Comparison of ENCODE assay signal across 18 mouse cellular contexts in genomic region chr15:81845033-81845625, GRCm38 (mm10). TPM values are rescaled to one million over a fixed set of nuclear protein-coding genes. Genes with fewer than 3 reads are reported as not detected.
DNase-seq lines count a peak whose midpoint lies in the region; ATAC-seq and TF ChIP-seq lines count a peak whose summit lies in the region.
"Had no signal": no experiment of that assay in that cellular context is flagged by ENCODE, and none has a peak within 500 bp of the region (broad histone marks: within the 10 kb centered on the region; RNA-seq: fewer than 3 reads in every experiment).

No protein-coding gene starts in this region.

- no peak for TF ChIP-seq CTCF in bone marrow macrophage, adult 2 months (IDR thresholded peaks at IDR 0.05; ENCODE audit: low read depth, low read length)

- H3K9me3 ChIP-seq in kidney, embryonic 15.5 days (replicated peaks), result no peaks in the 10 kb centered on the region
- H3K9me3 ChIP-seq: forebrain, embryonic 15.5 days; G1E; neural tube, embryonic 15.5 days had no signal

- no peak overlapping the region for H3K9ac ChIP-seq in kidney, embryonic 15.5 days
- H3K9ac ChIP-seq: forebrain, embryonic 15.5 days; neural tube, embryonic 15.5 days had no signal

- no peaks in the 10 kb centered on the region for H3K27me3 ChIP-seq in kidney, embryonic 15.5 days
- H3K27me3 ChIP-seq: forebrain, embryonic 15.5 days; neural tube, embryonic 15.5 days had no signal

- DNase-seq in adrenal gland, adult 2 months, result peak; percentile 50
- no peak for DNase-seq in adrenal gland, adult 8-10 months
- peak; percentile 91 for DNase-seq in heart, adult 11 months
- DNase-seq in heart, postnatal 10 days, result no peak
- DNase-seq in kidney, adult 9 months, result no peak
- no peak for DNase-seq in spleen, adult 12 weeks (ENCODE audit: low spot score)
- DNase-seq: cerebellum, postnatal 25 days; lung, adult 2 months; midbrain, embryonic 14.5 days; thymus, adult 2 months had no signal

- intact Hi-C loops in heart, postnatal 10 days (cut with DNase I), result no loop called here

- peak overlapping the region; percentile 79 for H3K27ac ChIP-seq in kidney, embryonic 15.5 days
- peak overlapping the region; percentile 51 for H3K27ac ChIP-seq in bone marrow macrophage, adult 2 months (ENCODE audit: insufficient read depth, low read depth, low read length)
- H3K27ac ChIP-seq: forebrain, embryonic 15.5 days; hindbrain, postnatal 0 days; neural tube, embryonic 15.5 days had no signal

- no peak overlapping the region for H3K4me2 ChIP-seq in kidney, embryonic 15.5 days
- H3K4me2 ChIP-seq: forebrain, embryonic 15.5 days; neural tube, embryonic 15.5 days had no signal

- 55% methylated on average over 5 of the region's 5 CpGs for WGBS in kidney, embryonic 15.5 days

- ATAC-seq in kidney, embryonic 15.5 days (replicated peaks; ENCODE audit: low FRiP score), result 0 out of 2 replicates have a peak, but pooled peaks have one; percentile 35
- ATAC-seq: CD4-positive, CD25-positive, alpha-beta regulatory T cell, adult 4 months; forebrain, embryonic 15.5 days; hindbrain, postnatal 0 days had no signal

- peaks cover 23% of the 10 kb centered on the region for H3K4me1 ChIP-seq in kidney, embryonic 15.5 days
- H3K4me1 ChIP-seq in bone marrow macrophage, adult 2 months (ENCODE audit: control insufficient read depth, insufficient read depth, low read length), result peaks cover 29% of the 10 kb centered on the region

- H3K36me3 ChIP-seq in kidney, embryonic 15.5 days, result peaks cover 30% of the 10 kb centered on the region

- no peak for TF ChIP-seq POLR2A in bone marrow macrophage, adult 2 months (IDR thresholded peaks at IDR 0.05; ENCODE audit: borderline replicate concordance, low read depth, low read length)

- H3K4me3 ChIP-seq in kidney, embryonic 15.5 days (replicated peaks), result no peak overlapping the region
- no peak overlapping the region for H3K4me3 ChIP-seq in bone marrow macrophage, adult 2 months (ENCODE audit: insufficient read depth, low read length)
- H3K4me3 ChIP-seq: forebrain, embryonic 15.5 days; myocyte; neural tube, embryonic 15.5 days had no signal

RNA-seq across cellular contexts. Expression of gene Tob2, which starts 13.5 kb away (rescaled TPM):
- 100 to 1,000 TPM in 1 of 2 experiments, 10 to 100 TPM in 1; 96.0 to 102 TPM for total RNA-seq in adrenal gland, adult 2 months (2021)
- 69.9 and 76.1 TPM in 2 replicates for polyA plus RNA-seq in adrenal gland, adult 2 months (2012; rRNA removed)
- 10 to 100 TPM; 63.9 to 97.0 (median 69.1) TPM for total RNA-seq in adrenal gland, adult 8-10 months (2022)
- total RNA-seq in heart, postnatal 10 days (2021), result 10 to 100 TPM; 56.5 to 78.6 TPM
- 28.2 and 29.3 TPM in 2 replicates for polyA plus RNA-seq in kidney, embryonic 15.5 days (2015; fragmentation: Nextera tagmentation; extraction: Ambion mirVana)
- polyA plus RNA-seq in bone marrow macrophage, adult 2 months (2012; ENCODE audit: insufficient read depth, insufficient read length, missing spikeins), result 35.4 and 35.8 TPM in 2 replicates

RNA-seq across cellular contexts. Expression of gene Phf5a, which starts 26.6 kb away (rescaled TPM):
- 10 to 100 TPM; 59.6 to 59.8 TPM for total RNA-seq in adrenal gland, adult 2 months (2021)
- 27.7 and 37.1 TPM in 2 replicates for polyA plus RNA-seq in adrenal gland, adult 2 months (2012; rRNA removed)
- total RNA-seq in adrenal gland, adult 8-10 months (2022), result 10 to 100 TPM; 44.2 to 61.3 (median 51.4) TPM
- total RNA-seq in heart, postnatal 10 days (2021), result 10 to 100 TPM; 51.7 to 56.0 TPM
- polyA plus RNA-seq in kidney, embryonic 15.5 days (2015; fragmentation: Nextera tagmentation; extraction: Ambion mirVana), result 159 and 163 TPM in 2 replicates
- 45.5 and 51.6 TPM in 2 replicates for polyA plus RNA-seq in bone marrow macrophage, adult 2 months (2012; ENCODE audit: insufficient read depth, insufficient read length, missing spikeins)

RNA-seq across cellular contexts. Expression of gene Aco2, which starts 27.0 kb away (rescaled TPM):
- total RNA-seq in adrenal gland, adult 2 months (2021), result 1,000 to 10,000 TPM; 1,000 to 1,044 TPM
- 391 and 396 TPM in 2 replicates for polyA plus RNA-seq in adrenal gland, adult 2 months (2012; rRNA removed)
- 100 to 1,000 TPM; 297 to 630 (median 469) TPM for total RNA-seq in adrenal gland, adult 8-10 months (2022)
- 1,000 to 10,000 TPM; 1,895 to 1,910 TPM for total RNA-seq in heart, postnatal 10 days (2021)
- 216 and 224 TPM in 2 replicates for polyA plus RNA-seq in kidney, embryonic 15.5 days (2015; fragmentation: Nextera tagmentation; extraction: Ambion mirVana)
- 79.8 and 97.0 TPM in 2 replicates for polyA plus RNA-seq in bone marrow macrophage, adult 2 months (2012; ENCODE audit: insufficient read depth, insufficient read length, missing spikeins)

RNA-seq across cellular contexts. Expression of gene Tef, which starts 42.9 kb away (rescaled TPM):
- 100 to 1,000 TPM in 1 of 2 experiments, 10 to 100 TPM in 1; 35.0 to 100 TPM for total RNA-seq in adrenal gland, adult 2 months (2021)
- polyA plus RNA-seq in adrenal gland, adult 2 months (2012; rRNA removed), result 35.0 and 69.3 TPM in 2 replicates
- total RNA-seq in adrenal gland, adult 8-10 months (2022), result 100 to 1,000 TPM in 3 of 4 experiments, 10 to 100 TPM in 1; 93.1 to 190 (median 160) TPM
- total RNA-seq in heart, postnatal 10 days (2021), result 10 to 100 TPM; 51.7 to 74.0 TPM
- 23.9 and 26.5 TPM in 2 replicates for polyA plus RNA-seq in kidney, embryonic 15.5 days (2015; fragmentation: Nextera tagmentation; extraction: Ambion mirVana)
- polyA plus RNA-seq in bone marrow macrophage, adult 2 months (2012; ENCODE audit: insufficient read depth, insufficient read length, missing spikeins), result 69.3 and 74.1 TPM in 2 replicates

Comparison
In these comparisons a context has a peak if more than half of its experiments do, and no peak if none do; other contexts are left out.
1. DNase-seq: peak in adrenal gland, adult 2 months (single experiment) and heart, adult 11 months (single experiment); none in adrenal gland, adult 8-10 months (single experiment), heart, postnatal 10 days (0 of 2), kidney, adult 9 months (single experiment) and spleen, adult 12 weeks (single experiment).